Mouse (Mus musculus) heart, adult 18-20 months (tissue): ENCODE data around the gene 4931428F04Rik. TPM values are rescaled to one million over a fixed set of nuclear protein-coding genes. Genes with fewer than 3 reads are reported as not detected.
"Not testable (repeated sequence)": the region's sequence is repeated elsewhere in the genome, so short reads cannot be mapped to it uniquely, and the experiment has no call there.

Experiments used
- DNase-seq, 2 experiments: peaks; one replicate each; pipeline ENCODE4 v3.0.0; 2021 to 2022; ENCODE audit warnings: mixed read lengths in 1 of 2
- total RNA-seq, 2 experiments: library from RNA; stranded (reverse); gene quantifications; 2 replicates each; pipeline ENCODE4 v1.2.3; 2021

Gene 4931428F04Rik
- total RNA-seq, 2 experiments from 2014 or later = 1.1 to 1.6 TPM

- DNase-seq = no peak
Measured at GRCm38 (mm10) chr8:105307670-105308069, 18.0 kb upstream of the 4931428F04Rik start.

- no peak for DNase-seq
Measured at GRCm38 (mm10) chr8:105306146-105306691, 16.6 kb upstream of the 4931428F04Rik start.

- DNase-seq = peak; percentile 43 to 51
Measured at GRCm38 (mm10) chr8:105305211-105306145, 15.8 kb upstream of the 4931428F04Rik start, which contains the start of gene Elmo3. Gene Elmo3 (plus strand): TSS chr8:105305601.

GRCm38 (mm10) chr8:105304325-105305210, 14.9 kb upstream of the 4931428F04Rik start:
- no peak for DNase-seq

GRCm38 (mm10) chr8:105303874-105304273, 14.2 kb upstream of the 4931428F04Rik start:
- DNase-seq = no peak

GRCm38 (mm10) chr8:105303396-105303795, 13.7 kb upstream of the 4931428F04Rik start:
- no peak for DNase-seq

- DNase-seq = no peak
Measured at GRCm38 (mm10) chr8:105299962-105300361, 10.3 kb upstream of the 4931428F04Rik start.

- DNase-seq = no peak
Measured at GRCm38 (mm10) chr8:105298351-105299252, 8.9 kb upstream of the 4931428F04Rik start.

GRCm38 (mm10) chr8:105297511-105298192, 8.0 kb upstream of the 4931428F04Rik start, which contains the start of gene E2f4:
Gene E2f4 (plus strand): TSS chr8:105297663.
- peak; percentile 95 to 96 for DNase-seq

- peak in 1 of 2 experiments; percentile 41 for DNase-seq
Measured at GRCm38 (mm10) chr8:105295895-105296573, 6.4 kb upstream of the 4931428F04Rik start, which contains the start of gene Exoc3l. Gene Exoc3l (minus strand): TSS chr8:105296101.

- no peak for DNase-seq
Measured at GRCm38 (mm10) chr8:105295256-105295655, 5.6 kb upstream of the 4931428F04Rik start.

GRCm38 (mm10) chr8:105294776-105295175, 5.1 kb upstream of the 4931428F04Rik start:
- no peak for DNase-seq

GRCm38 (mm10) chr8:105293405-105293804, 3.7 kb upstream of the 4931428F04Rik start:
- DNase-seq = no peak

GRCm38 (mm10) chr8:105292471-105292870, 2.8 kb upstream of the 4931428F04Rik start:
- DNase-seq = no peak

GRCm38 (mm10) chr8:105291802-105292201, 2.1 kb upstream of the 4931428F04Rik start:
- DNase-seq = not testable (repeated sequence)

- not testable (repeated sequence) for DNase-seq
Measured at GRCm38 (mm10) chr8:105291364-105291763, 1.7 kb upstream of the 4931428F04Rik start.

- DNase-seq = peak; percentile 86 to 98
Measured at GRCm38 (mm10) chr8:105290554-105291314, 1.1 kb upstream of the 4931428F04Rik start.

GRCm38 (mm10) chr8:105288958-105289732, 519 bp downstream of the 4931428F04Rik start:
- peak; percentile 93 to 94 for DNase-seq
